Mouse (Mus musculus): ENCODE measurements at regions not wholly inside any gene's neighbourhood (a gene's known extent, or its start where the extent isn't known, plus 50 kb on each side); places are given as distances from the start of the nearest gene placed in this dataset.

DNA sequence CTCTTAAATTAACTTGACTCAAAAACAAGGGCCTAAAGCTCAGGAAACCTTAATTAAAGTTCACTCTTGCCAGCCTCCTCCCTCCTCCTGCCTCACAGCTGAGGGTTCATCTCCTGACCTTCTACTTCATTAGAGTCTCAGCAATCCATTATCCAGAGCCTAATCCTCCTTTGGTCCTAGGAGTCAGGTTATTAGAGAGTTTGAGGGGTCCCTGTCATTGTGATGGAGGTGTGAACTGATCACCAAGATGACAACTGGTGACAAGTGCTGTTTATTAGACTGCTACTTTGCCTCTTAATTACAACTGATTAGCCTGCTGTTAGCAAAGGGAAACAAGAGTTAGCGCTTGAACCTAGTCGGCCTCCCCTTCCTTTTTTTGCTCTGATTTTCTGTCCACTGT is 481.1 kb downstream of the Ofcc1 start:
- Histone ChIP-seq H3K4me2 (no peak overlapping the region), H3K36me3 (no peaks in the 10 kb centered on the region), H3K4me1 (replicated peaks) (peaks cover 8% of the 10 kb centered on the region), H3K27ac (replicated peaks) (no peak overlapping the region), H3K9me3 (no peaks in the 10 kb centered on the region), H3K4me3 (no peak overlapping the region), H3K9ac (no peak overlapping the region), H3K27me3 (peaks cover 38% of the 10 kb centered on the region)
- WGBS = 63% methylated on average over 2 of the region's 2 CpGs
- no peak for ATAC-seq (ENCODE audit: low FRiP score, low read depth)

DNA sequence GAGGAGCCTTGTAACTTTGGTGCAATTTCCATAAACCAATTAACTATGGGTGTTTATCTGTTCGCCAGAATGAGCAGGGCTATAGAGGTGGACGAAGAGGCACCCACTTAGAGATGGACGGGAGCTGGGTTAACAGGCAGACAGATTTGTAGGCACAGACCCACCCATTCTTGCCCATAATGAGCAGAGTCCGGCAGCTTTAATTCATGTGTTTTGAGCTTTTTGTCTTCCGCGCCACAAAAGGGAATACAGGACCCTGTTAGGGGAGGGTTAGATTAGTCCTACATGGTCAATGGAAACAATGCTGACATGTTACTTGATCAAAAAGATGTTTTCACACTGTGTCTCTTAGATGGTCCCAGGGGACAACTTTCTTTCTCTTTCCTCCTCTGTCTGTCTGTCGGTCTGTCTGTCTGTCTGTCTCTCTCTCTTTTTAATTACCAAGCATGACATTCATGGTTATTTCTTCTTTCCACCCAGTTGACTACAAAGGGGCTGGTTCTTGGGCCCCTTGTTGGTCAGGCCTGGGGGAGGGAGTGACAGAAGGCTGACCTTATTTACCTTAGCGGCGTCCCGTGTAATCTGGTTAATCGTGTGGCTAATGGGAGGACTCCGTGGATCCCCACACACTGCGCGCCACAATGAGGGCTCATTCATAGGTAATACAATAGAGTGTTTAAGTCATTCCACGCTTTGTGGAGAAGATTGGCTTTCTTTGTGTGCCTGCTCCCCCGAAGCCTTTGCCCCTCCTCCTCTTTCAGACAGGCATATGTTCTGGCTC is 483.7 kb downstream of the Ofcc1 start:
- Histone ChIP-seq H3K27me3 (peaks cover 42% of the 10 kb centered on the region), H3K9ac (no peak overlapping the region), H3K9me3 (no peaks in the 10 kb centered on the region), H3K4me1 (replicated peaks) (peaks cover 8% of the 10 kb centered on the region), H3K4me3 (peak overlapping the region; percentile 16), H3K4me2 (peak overlapping the region; percentile 51), H3K36me3 (no peaks in the 10 kb centered on the region), H3K27ac (replicated peaks) (no peak overlapping the region)
- ATAC-seq (ENCODE audit: low FRiP score, low read depth) = peak; percentile 59; the same call in 1 of the 2 replicates
- 11% methylated on average over 16 of the region's 16 CpGs for WGBS

DNA sequence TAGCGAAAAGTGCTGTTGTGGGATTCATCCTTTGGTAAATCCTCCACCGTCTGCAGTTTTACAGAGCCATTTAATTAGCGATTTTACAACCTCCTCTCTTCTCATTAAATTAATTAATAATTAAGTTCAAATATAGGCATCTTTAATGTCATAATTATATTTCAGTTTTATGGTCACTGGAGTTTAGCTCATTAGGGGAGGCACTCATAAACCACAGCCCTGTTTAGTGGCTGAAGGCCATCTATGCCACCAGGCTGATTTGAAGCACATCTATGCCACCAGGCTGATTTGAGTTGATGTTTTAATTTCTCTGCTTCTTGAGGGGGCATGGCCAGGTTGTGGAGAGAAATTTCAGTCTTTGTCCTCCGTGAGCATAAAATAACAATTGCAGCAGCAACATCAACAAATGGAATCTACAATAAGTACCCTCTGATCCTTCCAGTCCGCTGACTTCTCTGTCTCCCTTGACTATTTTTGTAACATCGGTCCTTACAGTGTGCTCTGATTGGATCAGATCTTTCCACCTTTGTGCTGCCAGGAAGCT is 508.9 kb downstream of the Ofcc1 start:
- Histone ChIP-seq H3K27me3 (no peaks in the 10 kb centered on the region), H3K4me3 (no peak overlapping the region), H3K9ac (no peak overlapping the region), H3K9me3 (no peaks in the 10 kb centered on the region), H3K36me3 (no peaks in the 10 kb centered on the region), H3K27ac (replicated peaks) (no peak overlapping the region), H3K4me2 (no peak overlapping the region), H3K4me1 (replicated peaks) (no peaks in the 10 kb centered on the region)
- ATAC-seq (ENCODE audit: low FRiP score, low read depth) = no peak
- WGBS = 77% methylated on average over 6 of the region's 6 CpGs

DNA sequence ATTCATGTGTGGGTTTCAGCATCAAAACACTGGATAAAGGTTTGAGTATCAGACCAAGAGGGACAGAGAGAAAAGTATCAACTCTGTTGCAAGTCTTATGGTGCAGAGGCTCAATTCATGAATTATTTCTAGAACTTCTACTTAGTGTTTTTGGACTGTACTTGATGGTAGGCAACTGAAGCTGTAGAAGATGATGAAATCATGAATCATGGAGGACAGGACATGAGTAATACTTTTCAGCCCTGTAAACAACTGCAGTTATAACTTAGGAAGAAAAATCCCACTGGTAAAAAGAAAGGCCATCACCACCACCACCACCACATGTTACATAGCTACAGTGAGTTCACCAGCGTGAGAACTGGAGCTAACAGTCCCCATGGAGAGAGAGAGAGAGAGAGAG is 511.9 kb downstream of the Ofcc1 start:
- no peak for ATAC-seq (ENCODE audit: low FRiP score, low read depth)
- no peaks in the 10 kb centered on the region for H3K4me1 ChIP-seq (replicated peaks)
- no peak overlapping the region for H3K27ac ChIP-seq (replicated peaks)
- H3K4me2 ChIP-seq = no peak overlapping the region
- H3K9me3 ChIP-seq = no peaks in the 10 kb centered on the region
- H3K27me3 ChIP-seq = no peaks in the 10 kb centered on the region
- no peak overlapping the region for H3K9ac ChIP-seq
- no peaks in the 10 kb centered on the region for H3K36me3 ChIP-seq
- 89% methylated on average over 1 of the region's 1 CpGs for WGBS
- H3K4me3 ChIP-seq = no peak overlapping the region

DNA sequence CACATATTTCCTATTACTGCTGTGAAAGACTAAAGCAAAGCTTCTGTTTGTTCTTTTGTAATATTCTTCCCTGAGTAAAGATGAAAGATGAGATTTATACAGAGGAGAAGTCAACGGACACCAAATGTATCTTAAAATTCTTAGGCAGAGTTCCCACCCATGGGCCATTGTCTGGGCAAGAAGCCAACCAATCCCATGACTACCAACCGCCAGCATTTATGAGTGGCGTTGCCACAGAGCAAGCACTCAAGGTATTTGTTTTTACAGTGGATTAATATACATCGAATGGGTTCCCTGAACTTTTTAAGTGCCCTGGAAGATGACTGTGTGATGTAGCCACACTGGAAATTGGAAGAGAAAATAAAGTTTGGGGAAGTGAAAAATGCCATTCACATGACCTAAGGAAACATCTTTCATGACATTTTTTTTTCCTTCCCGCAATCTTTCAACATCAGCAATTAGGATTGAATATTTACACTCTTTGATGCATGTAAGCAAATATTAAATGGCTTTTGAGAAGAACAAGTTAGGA is 525.1 kb downstream of the Ofcc1 start:
- no peaks in the 10 kb centered on the region for H3K27me3 ChIP-seq
- H3K9ac ChIP-seq = no peak overlapping the region
- peaks cover 9% of the 10 kb centered on the region for H3K4me1 ChIP-seq (replicated peaks)
- H3K36me3 ChIP-seq = no peaks in the 10 kb centered on the region
- no peak overlapping the region for H3K4me2 ChIP-seq
- no peak for ATAC-seq (ENCODE audit: low FRiP score, low read depth)
- H3K9me3 ChIP-seq = no peaks in the 10 kb centered on the region
- H3K4me3 ChIP-seq = no peak overlapping the region
- 60% methylated on average over 5 of the region's 5 CpGs for WGBS
- no peak overlapping the region for H3K27ac ChIP-seq (replicated peaks)

DNA sequence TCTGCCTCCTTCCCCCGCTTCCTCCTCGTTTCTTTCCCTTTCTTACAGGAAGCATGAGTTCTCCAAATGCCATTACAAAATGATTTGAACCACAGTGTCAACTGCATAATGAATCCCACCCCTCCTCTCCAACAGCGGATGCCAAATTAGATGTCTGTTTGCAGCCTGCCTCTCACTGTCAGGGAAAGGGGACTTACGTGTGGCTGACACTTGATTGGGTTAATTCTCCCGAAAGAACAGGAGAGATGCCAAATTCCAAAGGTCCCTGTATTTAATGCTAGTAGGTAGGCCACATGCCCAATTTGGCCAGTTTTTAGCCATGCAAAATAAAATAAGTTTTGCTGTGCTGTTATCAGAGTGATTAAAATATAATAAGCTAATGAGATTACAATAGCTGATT is 525.9 kb downstream of the Ofcc1 start:
- H3K27ac ChIP-seq (replicated peaks) = no peak overlapping the region
- H3K9ac ChIP-seq = no peak overlapping the region

DNA sequence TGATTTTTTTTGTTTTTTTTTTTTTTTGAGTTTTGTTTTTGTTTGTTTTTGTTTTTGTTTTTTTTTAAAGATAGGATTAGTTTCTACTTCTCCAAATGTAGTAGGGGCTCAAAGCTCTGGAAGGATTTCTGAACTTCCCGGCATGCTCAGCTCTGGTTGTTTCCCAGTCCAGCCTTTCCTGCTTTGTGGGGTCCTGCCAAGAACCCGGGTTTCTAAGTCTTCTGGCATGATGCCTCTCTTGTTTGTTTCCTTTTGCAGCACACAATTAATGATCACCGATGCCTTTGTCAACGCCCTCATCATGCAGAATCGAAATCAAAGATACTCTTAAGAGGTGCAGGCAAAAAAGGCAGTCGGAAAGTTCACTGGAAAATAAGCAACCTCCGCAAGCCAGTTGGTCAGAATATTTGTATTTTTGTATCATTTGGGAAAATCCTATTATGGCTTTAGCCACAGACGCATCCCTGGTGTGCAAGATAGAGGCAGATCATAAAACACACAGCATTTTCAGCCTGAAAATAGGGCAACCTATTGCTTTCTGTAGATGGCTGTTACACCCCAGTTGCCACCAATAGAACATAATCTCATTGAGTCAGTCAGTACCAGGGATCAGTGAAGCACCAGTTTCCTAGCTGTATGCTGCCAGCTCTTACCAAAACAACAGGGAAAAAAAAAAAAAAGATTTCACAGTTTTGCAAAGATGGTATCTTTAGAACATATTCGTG is 526.6 kb downstream of the Ofcc1 start:
- 63% methylated on average over 9 of the region's 9 CpGs for WGBS
- H3K27ac ChIP-seq (replicated peaks) = no peak overlapping the region
- no peak overlapping the region for H3K4me3 ChIP-seq
- no peaks in the 10 kb centered on the region for H3K36me3 ChIP-seq
- 0 out of 2 replicates have a peak, but pooled peaks cover 3% of the 10 kb centered on the region for H3K27me3 ChIP-seq
- H3K4me2 ChIP-seq = peak overlapping the region; percentile 26
- peaks cover 9% of the 10 kb centered on the region for H3K4me1 ChIP-seq (replicated peaks)
- H3K9me3 ChIP-seq = no peaks in the 10 kb centered on the region
- no peak overlapping the region for H3K9ac ChIP-seq
- ATAC-seq (ENCODE audit: low FRiP score, low read depth) = no peak

More for the DNA sequence above, 525.9 kb downstream of the Ofcc1 start:
- H3K36me3 ChIP-seq = no peaks in the 10 kb centered on the region
- peak overlapping the region; percentile 6; the same call in 1 of the 2 replicates for H3K4me2 ChIP-seq
- 0 out of 2 replicates have a peak, but pooled peaks cover 3% of the 10 kb centered on the region for H3K27me3 ChIP-seq
- WGBS = 40% methylated on average over 5 of the region's 5 CpGs
- no peak overlapping the region for H3K4me3 ChIP-seq
- H3K9me3 ChIP-seq = no peaks in the 10 kb centered on the region
- ATAC-seq (ENCODE audit: low FRiP score, low read depth) = no peak
- H3K4me1 ChIP-seq (replicated peaks) = peaks cover 9% of the 10 kb centered on the region

DNA sequence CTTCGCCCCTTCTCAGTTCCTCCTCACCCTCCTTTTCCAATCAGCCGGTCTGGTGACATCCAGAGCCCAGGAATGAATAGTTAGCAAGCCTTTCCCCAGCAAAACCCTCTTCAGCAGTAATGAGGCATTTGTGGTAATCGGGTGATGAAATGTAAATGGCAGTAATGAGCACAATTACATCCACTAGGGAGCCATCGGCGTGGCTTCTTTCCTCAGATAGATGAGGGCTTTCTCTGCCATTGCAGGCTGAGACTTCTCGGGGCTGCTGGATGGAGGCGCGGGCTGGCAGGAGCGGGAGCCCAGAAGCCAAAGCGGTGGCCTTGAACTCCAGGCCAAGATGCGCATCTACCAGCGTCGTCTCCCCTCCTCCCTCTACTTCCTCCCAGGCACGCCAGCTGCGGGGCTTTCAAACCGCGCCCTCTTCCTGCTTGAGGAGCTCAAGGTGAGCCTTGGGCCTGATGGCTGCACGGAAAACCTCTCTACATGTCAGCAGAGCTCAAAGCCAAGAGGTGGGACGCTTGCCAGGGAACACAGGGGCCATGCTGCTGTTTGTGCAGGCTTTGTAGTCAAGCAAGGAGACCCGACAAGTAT is 537.2 kb downstream of the Ofcc1 start:
- no peaks in the 10 kb centered on the region for H3K36me3 ChIP-seq
- H3K9me3 ChIP-seq = no peaks in the 10 kb centered on the region
- WGBS = 4% methylated on average over 20 of the region's 20 CpGs
- peak overlapping the region; percentile 76 for H3K27ac ChIP-seq (replicated peaks)
- peak overlapping the region; percentile 25 for H3K4me3 ChIP-seq
- peak; percentile 82 for ATAC-seq (ENCODE audit: low FRiP score, low read depth)
- peak overlapping the region; percentile 59 for H3K4me2 ChIP-seq
- H3K27me3 ChIP-seq = no peaks in the 10 kb centered on the region
- H3K9ac ChIP-seq = peak overlapping the region; percentile 27
- peaks cover 16% of the 10 kb centered on the region for H3K4me1 ChIP-seq (replicated peaks)

DNA sequence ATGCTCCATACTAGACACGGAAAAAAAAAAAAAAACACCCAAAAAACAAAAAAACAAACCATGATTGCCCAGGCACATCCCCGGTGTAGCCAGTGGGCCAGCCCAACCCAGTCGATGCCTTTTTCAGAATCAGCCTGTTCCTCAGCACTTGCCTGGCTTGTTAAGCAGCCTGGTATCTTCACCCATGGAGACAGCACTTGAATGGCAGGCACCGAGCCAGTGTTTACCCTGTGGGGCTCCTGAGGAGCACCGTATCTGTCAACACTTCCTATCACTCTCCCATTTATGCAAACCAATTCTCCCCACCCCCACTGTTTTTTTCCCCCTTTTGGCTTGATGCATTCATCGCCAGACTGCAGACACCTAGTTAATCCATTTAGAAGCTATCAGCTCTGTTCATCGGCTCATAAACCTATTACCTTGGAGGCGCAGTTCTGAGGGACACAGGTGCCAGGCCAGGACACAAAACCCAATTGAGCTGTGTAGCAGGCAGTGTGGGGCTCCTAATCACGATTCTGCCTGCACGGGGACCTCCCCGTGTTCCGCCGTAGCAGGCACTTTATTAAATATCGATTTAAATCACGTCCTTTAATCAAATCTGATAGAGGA is 537.8 kb downstream of the Ofcc1 start:
- no peaks in the 10 kb centered on the region for H3K9me3 ChIP-seq
- 10% methylated on average over 15 of the region's 15 CpGs for WGBS
- H3K4me1 ChIP-seq (replicated peaks) = peaks cover 16% of the 10 kb centered on the region
- H3K36me3 ChIP-seq = no peaks in the 10 kb centered on the region
- H3K27ac ChIP-seq (replicated peaks) = peak overlapping the region; percentile 76
- peak overlapping the region; percentile 27; the same call in 1 of the 2 replicates for H3K9ac ChIP-seq
- no peaks in the 10 kb centered on the region for H3K27me3 ChIP-seq
- H3K4me3 ChIP-seq = peak overlapping the region; percentile 25
- H3K4me2 ChIP-seq = peak overlapping the region; percentile 59
- ATAC-seq (ENCODE audit: low FRiP score, low read depth) = peak; percentile 71; the same call in 1 of the 2 replicates

DNA sequence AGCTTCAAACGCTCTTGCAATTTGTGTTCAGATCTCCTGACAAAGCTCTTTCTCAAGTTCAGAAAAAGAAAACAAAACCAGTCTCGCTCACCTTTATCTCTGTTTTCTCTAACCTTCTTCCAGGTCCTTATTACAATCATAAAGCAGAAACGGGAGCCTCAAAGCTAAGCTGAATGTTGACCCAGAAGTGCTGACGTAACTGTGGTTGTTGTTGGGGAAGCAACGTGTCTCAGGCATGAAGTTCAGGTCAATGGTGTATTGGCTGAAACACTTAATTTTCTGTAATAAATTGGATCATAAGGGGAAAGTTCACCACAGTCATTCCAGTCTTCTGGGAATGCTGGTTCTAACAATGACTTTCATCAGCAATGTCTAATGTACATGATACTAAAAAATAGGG is 586.7 kb downstream of the Ofcc1 start:
- H3K4me1 ChIP-seq (replicated peaks) = no peaks in the 10 kb centered on the region
- H3K27ac ChIP-seq (replicated peaks) = no peak overlapping the region
- H3K27me3 ChIP-seq = no peaks in the 10 kb centered on the region
- 73% methylated on average over 5 of the region's 5 CpGs for WGBS
- no peak overlapping the region for H3K4me3 ChIP-seq
- no peak overlapping the region for H3K9ac ChIP-seq
- no peak overlapping the region for H3K4me2 ChIP-seq
- ATAC-seq (ENCODE audit: low FRiP score, low read depth) = no peak
- no peaks in the 10 kb centered on the region for H3K36me3 ChIP-seq
- no peaks in the 10 kb centered on the region for H3K9me3 ChIP-seq

DNA sequence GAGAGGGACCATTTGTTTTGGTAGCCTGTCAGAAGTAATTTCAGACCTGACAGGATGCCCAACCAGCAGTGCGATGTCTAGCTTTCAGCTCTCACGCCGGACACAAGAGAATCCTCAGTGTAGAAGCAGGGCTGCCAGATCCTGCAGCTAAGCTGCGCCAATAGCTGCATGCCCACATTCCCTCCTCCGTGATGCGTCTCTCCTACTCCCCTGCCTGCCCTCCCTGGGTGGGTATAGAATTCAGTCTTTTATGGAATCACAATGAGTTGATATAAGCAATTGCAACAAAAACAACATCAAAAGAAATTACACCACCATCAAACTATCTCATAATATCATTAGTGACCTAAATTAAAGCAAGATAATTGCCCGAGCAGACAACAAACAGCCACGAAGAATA is 587.1 kb downstream of the Ofcc1 start:
- Histone ChIP-seq H3K27me3 (no peaks in the 10 kb centered on the region), H3K9me3 (no peaks in the 10 kb centered on the region), H3K9ac (no peak overlapping the region), H3K4me1 (replicated peaks) (no peaks in the 10 kb centered on the region), H3K4me2 (no peak overlapping the region), H3K4me3 (no peak overlapping the region), H3K36me3 (no peaks in the 10 kb centered on the region), H3K27ac (replicated peaks) (no peak overlapping the region)
- ATAC-seq (ENCODE audit: low FRiP score, low read depth) = no peak; the same call in 1 of the 2 replicates
- 62% methylated on average over 8 of the region's 8 CpGs for WGBS
